10 mouse cellular contexts compared by ENCODE assay signal in genomic region chrX:137119675-137120423, GRCm38 (mm10). TPM values are rescaled to one million over a fixed set of nuclear protein-coding genes. Genes with fewer than 3 reads are reported as not detected.
DNase-seq lines count a peak whose midpoint lies in the region; ATAC-seq and TF ChIP-seq lines count a peak whose summit lies in the region.
"Had no signal": no experiment of that assay in that cellular context is flagged by ENCODE, and none has a peak within 500 bp of the region (broad histone marks: within the 10 kb centered on the region; RNA-seq: fewer than 3 reads in every experiment).

No protein-coding gene starts in this region.

- intact Hi-C loops in heart, postnatal 14 days (cut with DNase I) = no loop called here

- no peak overlapping the region for H3K9ac ChIP-seq in heart, embryonic 14.5 days (ENCODE audit: low read length)
- H3K9ac ChIP-seq in liver, embryonic 12.5 days = no peak overlapping the region

- 22% methylated on average over 52 of the region's 52 CpGs for WGBS in heart, embryonic 14.5 days
- WGBS in liver, embryonic 12.5 days (ENCODE audit: insufficient replicate concordance) = 19% methylated on average over 52 of the region's 52 CpGs

- H3K36me3 ChIP-seq in heart, embryonic 14.5 days (ENCODE audit: control insufficient read depth, insufficient read depth, low read length) = no peaks in the 10 kb centered on the region
- H3K36me3 ChIP-seq in testis, adult 2 months (ENCODE audit: control insufficient read depth, insufficient read depth, low read length) = no peaks in the 10 kb centered on the region
- H3K36me3 ChIP-seq in liver, embryonic 12.5 days = no peaks in the 10 kb centered on the region

- H3K4me1 ChIP-seq in heart, embryonic 14.5 days (ENCODE audit: control insufficient read depth in 2 of 2, insufficient read depth in 2 of 2, low read length in 2 of 2) = peaks cover 0 to 5% of the 10 kb centered on the region in 2 experiments; a peak in 2 of 4 replicates
- H3K4me1 ChIP-seq in testis, adult 2 months (ENCODE audit: control insufficient read depth, insufficient read depth, low read length) = no peaks in the 10 kb centered on the region; the same call in none of the 2 replicates
- no peaks in the 10 kb centered on the region for H3K4me1 ChIP-seq in liver, embryonic 12.5 days

- no peak for TF ChIP-seq CTCF in testis, adult 2 months (IDR thresholded peaks at IDR 0.05; ENCODE audit: control insufficient read depth, insufficient read depth, insufficient replicate concordance, low read depth, low read length)

- no peak overlapping the region for H3K27ac ChIP-seq in heart, embryonic 14.5 days (replicated peaks in 1 of 2; ENCODE audit: control insufficient read depth in 1 of 2, insufficient read depth in 1 of 2, low read depth in 2 of 2, low read length in 2 of 2)
- peak overlapping the region; percentile 90 for H3K27ac ChIP-seq in testis, adult 2 months (ENCODE audit: control insufficient read depth, insufficient read depth, low read depth, low read length)
- no peak overlapping the region for H3K27ac ChIP-seq in liver, embryonic 12.5 days

- TF ChIP-seq POLR2A in testis, adult 2 months (IDR thresholded peaks at IDR 0.05; ENCODE audit: control insufficient read depth, low read depth, low read length) = peak; percentile 46

- peaks cover 51% of the 10 kb centered on the region for H3K27me3 ChIP-seq in heart, embryonic 14.5 days (ENCODE audit: control insufficient read depth, insufficient read depth, low read length)
- H3K27me3 ChIP-seq in testis, adult 2 months (ENCODE audit: control insufficient read depth, insufficient read depth, low read length) = no peaks in the 10 kb centered on the region
- peaks cover 78% of the 10 kb centered on the region for H3K27me3 ChIP-seq in liver, embryonic 12.5 days (replicated peaks)

- no peaks in the 10 kb centered on the region for H3K9me3 ChIP-seq in heart, embryonic 14.5 days (ENCODE audit: control insufficient read depth, low read length)
- H3K9me3 ChIP-seq in liver, embryonic 12.5 days (replicated peaks) = no peaks in the 10 kb centered on the region

- peak overlapping the region; percentile 59 for H3K4me2 ChIP-seq in heart, embryonic 14.5 days (ENCODE audit: low read length)
- H3K4me2 ChIP-seq in liver, embryonic 12.5 days = peak overlapping the region; percentile 48

- no peak for DNase-seq in heart, postnatal 14 days
- DNase-seq in testis, postnatal 10 days (ENCODE audit: low spot score) = no peak
- no peak for DNase-seq in thymus, adult 18-20 months
- no peak for DNase-seq in cerebellum, postnatal 4 days (ENCODE audit: low spot score in 2 of 2)
- DNase-seq: right cerebral cortex, postnatal 25 days had no signal

- peak overlapping the region; percentile 23 to 24 for H3K4me3 ChIP-seq in heart, embryonic 14.5 days (ENCODE audit: control insufficient read depth in 1 of 2, insufficient read depth in 1 of 2, low read depth in 1 of 2, low read length in 2 of 2)
- peak overlapping the region; percentile 91 for H3K4me3 ChIP-seq in testis, adult 2 months (ENCODE audit: control insufficient read depth, low read depth, low read length)
- peak overlapping the region; percentile 17 for H3K4me3 ChIP-seq in liver, embryonic 12.5 days

- no peak for ATAC-seq in heart, embryonic 14.5 days (ENCODE audit: insufficient number of reproducible peaks, insufficient read depth, low FRiP score, low read depth)
- ATAC-seq in liver, embryonic 12.5 days = no peak
- ATAC-seq in frontal cortex, adult (ENCODE audit: low TSS enrichment) = no peak

RNA-seq across cellular contexts. Expression of gene Esx1, which starts 2.0 kb away (rescaled TPM):
- not detected in 2 replicates for polyA plus RNA-seq in heart, embryonic 14.5 days (2014; fragmentation: Nextera tagmentation; extraction: Ambion mirVana)
- total RNA-seq in heart, postnatal 14 days (2021) = not detected
- polyA plus RNA-seq in testis, adult 2 months (2012; rRNA removed) = 16.9 and 18.4 TPM in 2 replicates
- not detected in 2 replicates for polyA plus RNA-seq in liver, embryonic 12.5 days (2016; fragmentation: Nextera tagmentation; extraction: Ambion mirVana)
- total RNA-seq: left cerebral cortex, postnatal 14 days had no signal

Comparison
In these comparisons a context has a peak if more than half of its experiments do, and no peak if none do; other contexts are left out.
1. H3K4me3 ChIP-seq: peak in every context shown above with its lines; median percentile 91 in testis, adult 2 months; 24 in heart, embryonic 14.5 days; 17 in liver, embryonic 12.5 days.
2. RNA of gene Esx1, which starts 2.0 kb away (polyA plus RNA-seq): 16.9 to 18.4 TPM in testis, adult 2 months; not detected in liver, embryonic 12.5 days and not detected in heart, embryonic 14.5 days; every median in the first group is over 10 times any median in the second.